Mouse (Mus musculus) lung, embryonic 14.5 days (tissue): ENCODE results near the gene Pla2g6. TPM values are rescaled to one million over a fixed set of nuclear protein-coding genes. Genes with fewer than 3 reads are reported as not detected.

ENCODE experiments used
- ATAC-seq: fragments of 200-750 bp; cut with Nextera tagmentation; 2 replicates; pipeline ENCODE4 v1.8.0; 2017; ENCODE audit warnings: mild to moderate bottlenecking, moderate TSS enrichment, moderate library complexity; ENCODE audit not compliant: insufficient read depth
- DNase-seq: peaks from one replicate; pipeline ENCODE4 v3.0.0-alpha.2; 2015
- H3K27ac ChIP-seq: fragments of 300-500 bp; sonication (generic); 2 replicates; pipeline ENCODE4 v1.5.1; 2014; ENCODE audit warnings: low read depth, mild to moderate bottlenecking, moderate library complexity
- H3K27me3 ChIP-seq: fragments of 300-500 bp; sonication (generic); 2 replicates; pipeline ENCODE4 v1.6.1; 2014; ENCODE audit warnings: low read length, control low read depth; ENCODE audit not compliant: insufficient read depth
- H3K36me3 ChIP-seq: fragments of 300-500 bp; sonication (generic); 2 replicates; pipeline ENCODE4 v1.6.1; 2014; ENCODE audit warnings: control low read depth; ENCODE audit not compliant: insufficient read depth
- H3K4me1 ChIP-seq: fragments of 300-500 bp; sonication (generic); 2 replicates; pipeline ENCODE4 v1.6.1; 2014; ENCODE audit warnings: antibody characterized with exemption, control low read depth; ENCODE audit not compliant: insufficient read depth
- H3K4me2 ChIP-seq: fragments of 300-500 bp; sonication (generic); 2 replicates; pipeline ENCODE4 v1.6.1; 2014; ENCODE audit warnings: mild to moderate bottlenecking
- H3K4me3 ChIP-seq: fragments of 300-500 bp; sonication (generic); 2 replicates; pipeline ENCODE4 v1.5.1; 2014; ENCODE audit warnings: low read depth, low read length
- H3K9ac ChIP-seq: fragments of 300-500 bp; sonication (generic); 2 replicates; pipeline ENCODE4 v1.6.1; 2014
- H3K9me3 ChIP-seq: fragments of 300-500 bp; sonication (generic); 2 replicates; pipeline ENCODE4 v1.6.1; 2016; ENCODE audit warnings: low read depth, low read length, control low read depth
- CTCF ChIP-seq: IDR thresholded peaks from 2 replicates; pipeline ENCODE4 v1.5.1; 2016; ENCODE audit warnings: antibody characterized with exemption, low read depth
- WGBS: fragments of 180-500 bp; shearing (Covaris S2); extraction: QIAGEN DNeasy Blood & Tissue Kit; methylation state at CpG from one replicate; pipeline ENCODE4 v1.1.7; 2014; 5-methylcytosine and 5-hydroxymethylcytosine counted together
- polyA plus RNA-seq: library from polyadenylated mRNA; unstranded; fragments of >200 nt; fragmentation: Nextera tagmentation; extraction: Ambion mirVana; gene quantifications from 2 replicates; pipeline ENCODE4 v1.2.1, GENCODE M21; 2014

The Pla2g6 gene
- polyA plus RNA-seq, 1 experiment from 2014 or later, result 18.4 TPM

DNA sequence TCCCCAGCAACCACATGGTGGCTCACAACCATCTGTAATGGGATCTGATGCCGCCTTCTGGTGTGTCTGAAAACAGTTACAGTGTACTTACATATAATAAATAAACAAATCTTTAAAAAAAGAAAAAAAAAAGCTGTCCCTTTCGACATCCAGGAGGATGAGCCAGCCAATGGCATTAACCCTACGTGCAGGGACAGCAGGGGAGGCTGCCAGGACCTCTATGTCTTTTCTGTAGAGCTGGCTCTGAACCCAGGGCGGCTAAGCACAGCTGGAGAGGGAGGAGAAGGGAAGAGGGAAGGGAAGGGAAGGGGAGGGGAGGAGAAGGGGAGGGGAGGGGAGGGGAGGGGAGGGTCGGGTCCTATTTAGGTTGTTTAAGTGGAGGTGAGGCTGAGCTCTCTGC lies 23.4 kb downstream of the Pla2g6 start:
- 34% methylated on average over 5 of the region's 5 CpGs for WGBS
- no peak for ATAC-seq
- H3K4me2 ChIP-seq, result no peak overlapping the region
- no peak for TF ChIP-seq CTCF
- H3K9ac ChIP-seq, result no peak overlapping the region
- no peaks in the 10 kb centered on the region for H3K4me1 ChIP-seq
- peaks cover 26% of the 10 kb centered on the region for H3K36me3 ChIP-seq
- H3K9me3 ChIP-seq, result no peaks in the 10 kb centered on the region
- no peak overlapping the region for H3K27ac ChIP-seq
- no peaks in the 10 kb centered on the region for H3K27me3 ChIP-seq
- no peak overlapping the region for H3K4me3 ChIP-seq
- no peak for DNase-seq

DNA sequence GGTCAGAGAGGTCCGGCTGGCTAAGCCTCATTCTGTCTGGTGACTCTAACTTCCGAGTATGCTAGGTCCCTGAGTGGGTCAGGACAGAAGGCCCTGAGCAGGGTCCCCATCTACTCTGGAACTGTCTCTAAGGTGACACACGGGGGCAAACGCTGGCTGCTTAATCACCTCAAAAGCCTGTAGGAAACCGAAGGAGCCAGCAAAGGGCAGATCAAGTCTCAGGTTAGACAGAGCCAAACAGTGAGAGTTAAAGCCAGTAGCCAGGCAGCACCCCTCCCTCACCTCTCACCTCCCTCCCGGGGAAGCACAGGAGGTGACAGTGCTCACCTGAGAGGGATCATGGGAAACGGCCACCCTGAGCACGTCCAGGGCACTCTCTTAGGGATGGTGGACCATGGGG lies 24.5 kb downstream of the Pla2g6 start:
- H3K9me3 ChIP-seq, result no peaks in the 10 kb centered on the region
- ATAC-seq, result no peak
- no peaks in the 10 kb centered on the region for H3K27me3 ChIP-seq
- no peak overlapping the region for H3K9ac ChIP-seq
- no peak overlapping the region for H3K4me3 ChIP-seq
- peaks cover 25% of the 10 kb centered on the region for H3K36me3 ChIP-seq
- H3K27ac ChIP-seq, result no peak overlapping the region
- no peak for DNase-seq
- TF ChIP-seq CTCF, result no peak
- H3K4me1 ChIP-seq, result no peaks in the 10 kb centered on the region
- WGBS, result 77% methylated on average over 8 of the region's 8 CpGs
- no peak overlapping the region for H3K4me2 ChIP-seq

DNA sequence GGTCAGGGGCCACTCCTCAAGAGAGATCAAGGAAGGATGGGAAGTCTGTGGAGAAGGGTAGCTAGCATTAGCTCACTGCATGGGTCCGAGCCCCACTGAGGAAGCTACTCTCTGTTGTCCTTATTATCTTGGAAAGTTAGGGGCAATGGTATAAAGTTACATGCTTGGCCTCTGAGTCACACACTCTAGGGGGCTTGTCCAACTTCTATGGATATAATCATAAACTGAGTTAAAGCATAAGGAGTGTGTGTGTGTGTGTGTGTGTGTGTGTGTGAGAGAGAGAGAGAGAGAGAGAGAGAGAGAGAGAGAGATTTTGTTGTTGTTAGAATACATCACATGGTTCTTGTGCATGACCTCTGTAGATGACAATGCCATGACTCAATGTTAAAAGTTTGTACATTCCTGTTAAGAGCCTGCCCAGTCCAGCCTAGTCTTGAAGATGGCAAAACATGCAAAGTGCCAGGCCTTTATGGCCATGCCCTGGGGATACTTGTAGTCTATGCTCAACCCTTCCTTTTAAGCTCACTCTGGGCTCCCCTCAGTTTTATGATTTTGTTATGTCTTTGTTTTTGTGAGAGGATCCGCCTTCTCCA lies 28.5 kb downstream of the Pla2g6 start:
- H3K36me3 ChIP-seq, result peaks cover 12% of the 10 kb centered on the region; the same call in 1 of the 2 replicates
- no peak for DNase-seq
- H3K27ac ChIP-seq, result no peak overlapping the region
- 70% methylated on average over 2 of the region's 2 CpGs for WGBS
- no peak for TF ChIP-seq CTCF
- no peaks in the 10 kb centered on the region for H3K27me3 ChIP-seq
- no peaks in the 10 kb centered on the region for H3K4me1 ChIP-seq
- no peak overlapping the region for H3K9ac ChIP-seq
- no peak overlapping the region for H3K4me2 ChIP-seq
- H3K9me3 ChIP-seq, result no peaks in the 10 kb centered on the region
- H3K4me3 ChIP-seq, result no peak overlapping the region
- no peak for ATAC-seq

DNA sequence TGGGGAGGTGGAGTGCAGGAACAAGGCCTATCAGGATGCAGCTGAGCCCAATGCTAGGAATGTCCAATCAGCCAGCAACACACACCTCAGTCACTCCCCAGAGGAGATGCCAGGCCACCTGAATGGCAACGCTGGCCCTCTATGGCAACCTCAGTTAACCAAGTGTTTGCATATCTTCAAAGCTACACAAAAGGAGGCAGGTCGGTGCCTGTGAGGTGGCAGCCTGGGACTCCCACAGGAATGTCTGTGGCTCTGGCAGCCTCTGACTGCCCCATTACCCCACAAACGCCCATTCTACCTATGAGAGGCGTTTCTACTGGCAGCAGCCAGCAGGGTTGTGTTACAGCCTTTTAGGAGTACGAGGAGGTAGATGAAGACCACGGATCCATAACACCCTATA lies 29.6 kb downstream of the Pla2g6 start:
- Histone ChIP-seq H3K27me3 (no peaks in the 10 kb centered on the region), H3K9me3 (no peaks in the 10 kb centered on the region), H3K4me3 (no peak overlapping the region), H3K27ac (no peak overlapping the region), H3K4me2 (no peak overlapping the region), H3K4me1 (no peaks in the 10 kb centered on the region), H3K36me3 (peaks cover 9% of the 10 kb centered on the region; the same call in 1 of the 2 replicates), H3K9ac (no peak overlapping the region)
- whole genome bisulfite sequencing, result 70% methylated on average over 6 of the region's 6 CpGs
- peak; percentile 15 for DNase-seq
- no peak; the same call in 1 of the 2 replicates for ATAC-seq
- TF ChIP-seq CTCF, result no peak

DNA sequence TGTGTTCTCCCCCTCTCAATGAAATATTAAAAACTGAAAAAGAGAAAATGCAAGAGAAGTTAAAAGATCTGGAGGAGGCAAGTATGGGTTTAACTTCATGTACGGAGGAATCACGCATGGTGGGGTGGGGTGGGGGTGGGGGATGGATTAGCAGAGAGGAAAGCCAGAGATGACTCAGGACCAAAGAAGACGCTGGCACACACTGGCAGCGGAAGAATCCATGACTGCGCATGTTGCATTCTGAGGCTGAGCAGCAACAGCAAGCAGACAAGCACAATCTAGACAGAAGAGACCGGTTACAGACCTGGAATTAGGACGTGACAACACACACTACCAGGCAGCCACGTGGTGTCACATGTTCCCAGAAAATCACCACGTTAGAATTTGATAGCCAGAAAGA lies 35.4 kb downstream of the Pla2g6 start:
- no peak for TF ChIP-seq CTCF
- Histone ChIP-seq H3K9me3 (no peaks in the 10 kb centered on the region), H3K4me3 (no peak overlapping the region), H3K9ac (no peak overlapping the region), H3K4me1 (no peaks in the 10 kb centered on the region), H3K36me3 (peaks cover 6% of the 10 kb centered on the region; the same call in 1 of the 2 replicates), H3K4me2 (no peak overlapping the region), H3K27me3 (no peaks in the 10 kb centered on the region), H3K27ac (no peak overlapping the region)
- WGBS, result 81% methylated on average over 9 of the region's 9 CpGs
- ATAC-seq, result no peak
- no peak for DNase-seq

DNA sequence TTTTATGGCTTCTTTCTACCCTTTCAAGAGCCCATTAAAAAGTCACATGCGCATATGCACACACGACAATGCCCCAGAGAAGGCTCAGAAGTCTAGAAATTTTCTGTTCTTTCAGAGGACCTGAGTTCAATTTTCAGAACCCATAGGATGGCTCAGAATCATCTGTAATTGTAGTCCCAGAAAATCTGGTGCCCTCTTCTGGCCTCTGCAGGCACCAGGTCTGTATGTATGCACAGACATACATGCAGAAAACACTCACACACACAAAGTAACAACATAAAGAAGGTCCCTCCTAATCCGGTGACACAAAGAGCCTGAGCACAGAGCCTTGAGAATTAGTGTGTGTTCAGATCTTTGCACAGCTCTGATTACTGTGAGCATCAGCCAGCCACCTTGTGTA lies 37.9 kb downstream of the Pla2g6 start:
- H3K9me3 ChIP-seq, result no peaks in the 10 kb centered on the region
- H3K4me1 ChIP-seq, result no peaks in the 10 kb centered on the region

DNA sequence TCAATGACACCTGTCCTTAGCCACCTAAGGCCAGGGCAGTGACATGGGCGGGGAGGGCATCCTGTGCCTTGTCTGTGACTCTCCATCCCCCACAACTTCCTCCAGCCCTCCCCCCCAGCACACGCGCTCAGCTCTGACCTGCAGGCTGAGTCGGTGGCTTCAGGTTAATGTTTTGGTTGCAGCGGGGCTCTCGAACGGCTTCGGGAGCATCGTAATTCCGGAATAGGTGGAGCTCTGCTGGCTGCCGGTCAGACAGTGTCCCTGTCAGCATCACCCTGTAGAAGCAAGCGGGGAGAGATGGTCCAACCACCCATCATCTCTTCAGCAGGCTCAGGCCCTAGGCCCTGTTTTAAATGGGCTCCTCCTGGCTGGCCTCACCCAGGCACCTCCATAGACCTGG lies 38.7 kb downstream of the Pla2g6 start:
- 82% methylated on average over 12 of the region's 12 CpGs for WGBS
- no peak for TF ChIP-seq CTCF
- H3K4me1 ChIP-seq, result no peaks in the 10 kb centered on the region
- no peak overlapping the region for H3K9ac ChIP-seq
- H3K4me2 ChIP-seq, result no peak overlapping the region
- H3K36me3 ChIP-seq, result peaks cover 20% of the 10 kb centered on the region; the same call in 1 of the 2 replicates
- no peak overlapping the region for H3K4me3 ChIP-seq
- H3K27me3 ChIP-seq, result no peaks in the 10 kb centered on the region
- no peak overlapping the region for H3K27ac ChIP-seq
- DNase-seq, result no peak
- ATAC-seq, result no peak
- H3K9me3 ChIP-seq, result no peaks in the 10 kb centered on the region

More for the DNA sequence above, 37.9 kb downstream of the Pla2g6 start:
- Histone ChIP-seq H3K27me3 (no peaks in the 10 kb centered on the region), H3K9ac (no peak overlapping the region), H3K4me2 (no peak overlapping the region), H3K4me3 (no peak overlapping the region), H3K36me3 (peaks cover 20% of the 10 kb centered on the region; the same call in 1 of the 2 replicates), H3K27ac (no peak overlapping the region)
- TF ChIP-seq CTCF, result no peak; the same call in 1 of the 2 replicates
- peak; percentile 26 for DNase-seq
- ATAC-seq, result no peak
- 76% methylated on average over 3 of the region's 3 CpGs for WGBS

DNA sequence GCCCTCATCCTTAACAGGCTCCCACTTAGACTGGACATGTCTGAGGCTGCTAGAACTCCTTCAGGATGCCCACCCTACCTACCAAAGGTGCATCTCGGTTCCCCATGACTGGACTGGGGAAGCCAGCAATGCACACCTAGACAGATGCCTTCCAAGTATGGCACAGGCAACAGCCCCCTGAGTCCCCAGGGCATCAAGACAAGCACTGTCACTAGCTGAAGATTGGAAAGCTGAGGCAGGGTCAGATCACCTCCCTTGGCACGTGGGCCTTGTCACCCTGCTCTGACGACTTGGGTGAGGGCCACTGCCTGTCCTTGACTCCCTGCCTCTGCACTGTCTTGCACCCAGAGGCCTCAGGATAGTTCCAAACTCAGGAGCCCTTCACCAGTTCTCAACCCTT lies 39.8 kb downstream of the Pla2g6 start:
- 75% methylated on average over 3 of the region's 3 CpGs for WGBS
- Histone ChIP-seq H3K4me1 (no peaks in the 10 kb centered on the region), H3K27me3 (no peaks in the 10 kb centered on the region), H3K4me2 (no peak overlapping the region), H3K27ac (no peak overlapping the region), H3K36me3 (peaks cover 20% of the 10 kb centered on the region; the same call in 1 of the 2 replicates), H3K9me3 (no peaks in the 10 kb centered on the region), H3K9ac (no peak overlapping the region), H3K4me3 (no peak overlapping the region)
- no peak for ATAC-seq
- TF ChIP-seq CTCF, result no peak
- DNase-seq, result no peak
